Mouse (Mus musculus): ENCODE measurements at regions not wholly inside any gene's neighbourhood (a gene's known extent, or its start where the extent isn't known, plus 50 kb on each side); places are given as distances from the start of the nearest gene placed in this dataset.

- TF ChIP-seq CTCF (IDR thresholded peaks at IDR 0.05; ENCODE audit: extremely low read depth, insufficient read depth, insufficient read length, insufficient replicate concordance) (no peak), POLR2A (IDR thresholded peaks at IDR 0.05; ENCODE audit: low read depth, low read length) (no peak)
Measured at GRCm38 (mm10) chr7:117934908-117935307, 181.1 kb downstream of the Rps15a start.

Data from spleen, adult 2 months (tissue).